Mouse (Mus musculus): ENCODE data around the gene Rhof.

The Rhof gene

DNA sequence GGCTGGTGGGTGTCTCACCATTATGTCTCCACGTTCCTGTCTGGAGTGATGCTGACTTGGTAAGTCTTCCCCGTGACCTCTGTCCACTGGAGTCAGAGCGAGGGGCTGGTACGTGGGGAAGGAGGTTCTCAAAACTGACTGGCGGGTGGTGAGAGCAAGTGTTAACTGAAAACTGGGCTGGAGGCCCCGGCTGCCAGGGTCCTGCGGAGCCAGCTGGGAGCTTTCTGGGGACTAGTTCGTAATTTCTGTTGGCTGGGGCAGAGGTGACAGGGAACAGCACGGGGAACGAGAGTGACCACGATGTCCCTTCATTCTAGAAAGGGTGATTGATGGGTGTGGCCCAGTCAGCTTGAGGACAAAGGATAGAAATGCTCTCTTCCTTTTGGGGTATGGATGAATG lies 18.4 kb downstream of the Rhof start:
- DNase-seq (ENCODE audit: extremely low read depth, low read depth), result no peak

DNA sequence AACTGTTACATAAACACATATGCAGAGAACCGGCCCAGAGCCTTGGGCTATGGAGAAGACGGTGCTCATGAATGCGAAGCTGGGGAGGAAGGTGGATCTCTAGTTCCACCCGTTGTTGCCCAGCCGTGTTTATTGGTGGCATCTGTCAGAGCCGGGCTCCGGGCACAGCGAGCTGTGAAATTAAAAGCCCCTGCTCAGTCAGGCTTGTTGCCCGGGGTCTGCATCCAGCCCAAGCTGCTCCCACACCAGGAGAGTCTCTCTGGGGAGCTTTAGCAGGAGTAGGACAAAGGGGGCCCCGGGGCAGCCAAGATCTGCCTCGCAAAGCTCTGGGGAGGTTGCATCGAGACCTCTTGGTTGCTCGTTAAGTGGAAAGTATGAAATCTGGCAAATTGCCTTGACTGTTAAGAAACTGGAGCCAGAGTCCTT lies 22.2 kb downstream of the Rhof start:
- DNase-seq (ENCODE audit: extremely low read depth, low read depth), result no peak

DNA sequence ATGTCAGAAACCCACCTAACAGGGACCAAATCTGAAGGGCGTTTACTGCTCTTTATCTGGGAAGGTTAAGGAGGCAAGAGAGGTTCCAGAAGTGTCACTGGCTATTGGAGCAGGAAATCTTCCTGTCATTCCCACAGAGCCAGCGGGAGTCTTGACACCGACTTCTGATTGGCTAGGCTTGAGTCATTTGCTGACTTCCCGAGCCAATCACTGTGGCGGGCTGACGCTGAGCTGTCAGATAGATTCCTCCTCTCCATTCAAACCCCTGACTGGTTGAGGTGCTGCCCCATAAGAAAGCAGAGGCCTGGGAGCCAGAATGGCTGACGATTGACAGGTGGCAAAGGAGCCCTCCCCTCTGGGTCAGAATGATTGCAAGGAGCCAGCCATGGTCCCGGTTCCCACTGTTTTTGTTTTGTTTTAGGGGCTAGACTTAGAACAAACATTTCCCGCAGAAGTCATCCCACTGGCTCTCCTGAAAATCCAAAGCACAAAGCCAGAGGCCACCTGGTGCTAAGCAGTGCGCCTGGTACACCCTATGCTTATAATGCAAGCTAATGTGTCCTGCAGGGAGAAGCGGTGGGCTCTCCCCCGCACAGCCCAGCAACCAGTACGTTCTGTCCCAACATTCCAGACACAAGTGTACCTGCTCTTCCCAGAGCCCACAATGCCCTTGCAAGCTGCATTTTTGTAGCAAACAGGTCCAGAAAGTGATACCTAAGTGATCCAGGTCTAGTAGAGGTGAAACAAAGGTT lies 22.9 kb downstream of the Rhof start:
- no peak for DNase-seq (ENCODE audit: extremely low read depth, low read depth)

DNA sequence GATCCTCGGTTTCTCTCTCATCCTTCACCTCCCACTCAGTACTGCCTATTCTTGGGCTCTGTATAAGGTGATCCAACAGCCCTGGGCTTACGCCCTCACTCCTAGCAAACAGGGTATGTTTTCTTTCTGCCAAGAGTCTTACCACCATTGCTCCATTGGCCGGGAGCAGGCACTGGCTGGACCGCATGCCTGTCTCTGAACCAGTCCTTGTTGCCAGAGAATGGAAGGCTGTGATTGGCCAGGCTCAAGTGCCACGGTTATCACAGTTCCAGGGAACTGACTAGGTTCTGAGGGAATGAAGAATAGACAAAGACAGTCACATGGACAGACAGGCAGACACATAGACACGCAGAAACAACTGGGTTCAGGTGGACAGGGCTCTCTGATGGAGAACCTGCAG lies 27.7 kb downstream of the Rhof start:
- DNase-seq (ENCODE audit: extremely low read depth, low read depth), result no peak

DNA sequence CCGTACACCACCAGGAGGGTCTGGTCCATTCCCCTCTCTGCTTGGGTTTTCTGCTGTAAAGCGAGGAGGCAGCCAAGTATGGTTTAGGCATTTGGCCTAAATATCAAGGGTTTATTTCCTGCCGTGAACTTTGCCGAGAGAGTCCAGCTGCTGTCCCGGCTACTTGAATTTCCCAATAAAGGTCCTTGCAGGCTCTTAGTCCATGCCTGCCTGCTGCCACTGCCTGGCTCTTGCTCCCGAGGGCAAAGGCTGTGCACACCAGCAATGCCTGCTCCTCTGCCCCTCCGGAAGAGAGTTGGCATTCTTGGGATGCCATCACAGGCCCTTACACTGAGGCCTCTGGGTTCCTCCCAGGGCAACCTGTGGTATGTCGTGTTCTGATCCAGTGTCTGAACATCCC lies 28.9 kb downstream of the Rhof start:
- no peak for DNase-seq (ENCODE audit: extremely low read depth, low read depth)

DNA sequence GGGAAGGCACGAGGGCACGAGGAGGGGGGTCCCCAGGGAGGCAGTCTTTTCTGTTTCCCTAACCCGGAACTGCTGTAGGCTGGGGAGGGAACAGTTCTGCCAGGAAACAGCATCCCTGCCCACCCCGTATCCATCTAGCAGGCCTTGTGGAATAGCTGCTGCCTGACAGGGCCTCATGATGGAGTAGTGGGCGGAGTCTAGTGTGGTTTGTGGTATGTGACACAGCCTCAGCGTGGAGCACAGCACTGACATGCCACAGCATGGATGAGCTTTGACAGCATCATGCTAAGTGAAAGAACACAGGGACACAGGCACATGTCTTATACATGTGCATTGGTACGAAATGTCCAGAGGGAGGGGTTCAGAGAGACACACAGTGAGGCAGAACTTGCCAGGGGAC lies 30.1 kb downstream of the Rhof start:
- DNase-seq (ENCODE audit: extremely low read depth, low read depth), result no peak

DNA sequence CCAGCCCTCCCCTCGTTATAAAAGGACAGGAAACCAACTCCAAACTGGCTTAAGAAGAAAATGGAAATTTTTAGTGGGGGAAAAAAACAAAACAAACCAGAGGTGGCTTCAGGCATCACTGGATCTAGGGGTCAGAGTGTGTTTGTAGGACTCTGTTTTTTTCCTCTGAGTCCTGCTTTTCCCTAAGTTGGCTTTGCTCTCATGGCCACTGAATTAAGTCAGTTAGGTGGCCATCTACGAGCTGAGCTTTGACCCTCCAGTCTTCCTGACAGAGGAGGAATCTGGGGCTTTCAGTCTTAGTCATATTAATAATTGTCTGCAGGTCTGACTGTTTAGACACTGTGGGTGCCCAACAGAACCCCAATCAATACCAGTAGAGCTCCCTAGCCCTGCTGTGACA lies 34.0 kb downstream of the Rhof start:
- DNase-seq (ENCODE audit: extremely low read depth, low read depth), result no peak

DNA sequence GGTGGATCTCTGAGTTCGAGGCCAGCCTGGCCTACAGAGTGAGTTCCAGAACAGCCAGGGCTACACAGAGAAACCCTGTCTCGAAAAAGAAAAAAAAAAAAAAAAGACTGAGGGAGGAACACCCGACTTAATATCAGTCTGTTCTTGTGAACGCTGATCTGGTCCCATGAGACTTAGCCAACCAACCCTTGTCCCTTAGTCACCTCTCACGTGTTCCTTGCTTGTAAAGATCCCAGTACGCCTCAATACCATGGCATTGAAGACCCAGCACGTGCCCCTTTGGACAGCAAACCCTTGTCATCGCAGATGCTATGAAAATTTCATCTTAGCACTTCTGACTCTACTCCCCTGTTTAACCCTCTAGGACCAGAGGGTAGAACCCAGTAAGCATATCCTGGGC lies 36.2 kb downstream of the Rhof start:
- DNase-seq (ENCODE audit: extremely low read depth, low read depth), result no peak

DNA sequence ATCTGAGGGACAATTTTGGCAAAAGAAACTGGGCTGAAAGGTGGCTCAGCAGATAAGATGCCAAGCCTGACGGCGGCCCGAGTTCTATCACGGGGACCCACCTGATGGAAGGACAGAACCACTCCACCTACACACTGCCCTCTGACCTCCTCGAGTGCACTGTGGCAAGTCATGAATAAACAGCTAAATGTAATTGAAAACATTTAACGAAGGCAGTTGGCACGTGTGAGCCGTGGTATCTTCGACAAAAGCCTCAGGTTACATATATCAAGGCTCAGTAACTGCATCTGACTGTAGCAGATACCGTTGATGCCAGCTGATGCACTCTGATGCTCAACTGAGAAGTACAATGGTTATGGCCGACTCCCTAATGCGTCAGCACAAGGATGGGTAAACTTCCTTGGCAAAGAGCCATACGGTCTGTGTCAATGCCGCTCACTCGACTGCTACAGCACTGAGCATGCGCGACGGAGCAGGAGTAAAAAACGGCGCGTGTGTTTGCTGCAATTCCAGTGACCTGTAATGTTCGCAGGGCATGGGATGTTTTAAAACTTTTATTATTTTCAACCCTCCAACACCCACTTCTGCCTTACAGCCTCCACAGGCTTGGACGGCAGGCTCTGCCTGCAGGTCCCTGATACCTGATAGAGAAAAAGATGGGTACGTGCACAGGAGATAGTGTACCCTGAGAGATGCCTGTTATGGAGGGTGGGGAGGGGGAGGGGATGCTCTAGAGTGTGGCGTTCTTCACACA lies 38.1 kb downstream of the Rhof start:
- peak; percentile 85 for DNase-seq (ENCODE audit: extremely low read depth, low read depth)

DNA sequence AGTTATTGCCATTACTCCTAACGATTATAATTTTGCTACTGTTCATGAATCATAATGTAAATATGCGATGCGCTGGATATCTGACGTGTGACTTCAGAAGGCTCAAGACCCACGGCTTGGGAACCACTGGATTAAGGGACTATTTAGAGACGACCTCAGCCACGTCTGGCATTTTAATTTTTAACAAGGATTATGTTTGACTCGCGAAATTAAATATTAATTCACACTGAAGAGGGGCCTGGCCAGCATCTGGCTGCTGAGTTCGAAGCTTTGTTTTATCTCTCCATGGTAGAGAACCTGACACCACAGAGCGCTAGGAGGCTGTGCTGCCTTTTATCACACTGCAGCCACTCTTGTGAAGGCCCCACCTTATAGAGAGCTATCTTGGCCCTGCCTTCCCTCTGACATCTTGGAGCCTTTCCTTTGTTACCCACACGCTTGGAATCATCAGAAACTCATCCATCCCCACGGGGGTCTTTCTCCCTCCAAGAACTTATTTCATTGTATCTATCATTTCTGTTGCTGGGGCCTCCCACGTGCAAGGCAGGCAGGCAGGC lies 39.3 kb downstream of the Rhof start:
- DNase-seq (ENCODE audit: extremely low read depth, low read depth), result peak; percentile 76

DNA sequence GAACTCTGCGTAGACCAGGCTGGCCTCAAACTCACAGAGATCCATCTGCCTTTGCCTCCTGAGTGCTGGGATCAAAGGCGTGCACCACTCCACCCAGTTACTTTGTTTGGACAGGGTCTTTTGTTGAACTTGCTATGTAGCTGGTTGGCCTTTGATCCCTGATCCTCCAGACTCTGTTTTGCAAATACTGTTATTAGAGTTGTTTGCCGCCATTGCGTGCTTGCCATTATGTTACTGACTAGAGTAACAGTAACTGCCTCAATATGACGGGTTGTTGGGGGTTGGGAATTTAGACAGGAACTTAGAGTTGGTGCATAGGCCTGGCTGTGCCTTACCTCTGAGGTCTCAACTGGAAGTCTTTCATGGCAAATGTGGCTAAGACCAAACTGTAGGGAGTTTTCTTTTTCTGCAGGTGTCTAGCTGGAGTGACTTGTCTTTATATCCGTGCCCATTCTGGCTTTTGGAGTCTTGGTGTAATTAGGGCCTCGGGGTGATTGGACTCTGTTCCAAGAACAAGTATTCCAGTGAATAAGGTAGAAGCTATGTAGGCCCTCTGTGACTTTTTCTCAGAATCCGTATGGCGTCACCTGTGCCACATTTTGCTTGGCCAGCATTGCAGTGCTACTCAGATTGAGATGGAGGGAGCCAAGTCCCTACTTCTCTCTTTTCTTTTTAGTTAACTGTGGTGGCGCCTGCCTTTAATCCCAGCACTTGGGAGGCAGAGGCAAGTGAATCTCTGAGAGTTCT lies 41.8 kb downstream of the Rhof start:
- no peak for DNase-seq (ENCODE audit: extremely low read depth, low read depth)

DNA sequence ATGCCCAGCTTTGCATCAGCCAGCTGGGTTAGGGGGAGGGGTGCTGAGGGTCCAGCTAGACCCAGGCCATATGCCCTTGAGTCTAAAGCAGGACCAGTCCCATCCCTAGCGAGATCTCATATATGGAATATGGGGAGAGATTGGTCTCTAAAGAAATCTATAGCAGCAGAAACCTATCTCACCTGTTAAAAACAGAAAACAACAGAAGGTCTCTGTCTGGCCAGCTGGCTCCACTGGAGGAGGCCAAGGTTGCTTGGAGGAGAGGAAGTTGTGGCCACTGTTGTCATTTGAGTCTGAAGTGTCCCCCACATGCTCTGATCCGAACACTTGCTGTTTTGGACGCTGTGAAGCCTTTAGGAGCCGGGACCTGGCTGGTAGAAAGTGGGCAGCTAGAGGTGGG lies 43.7 kb downstream of the Rhof start:
- no peak for DNase-seq (ENCODE audit: extremely low read depth, low read depth)

DNA sequence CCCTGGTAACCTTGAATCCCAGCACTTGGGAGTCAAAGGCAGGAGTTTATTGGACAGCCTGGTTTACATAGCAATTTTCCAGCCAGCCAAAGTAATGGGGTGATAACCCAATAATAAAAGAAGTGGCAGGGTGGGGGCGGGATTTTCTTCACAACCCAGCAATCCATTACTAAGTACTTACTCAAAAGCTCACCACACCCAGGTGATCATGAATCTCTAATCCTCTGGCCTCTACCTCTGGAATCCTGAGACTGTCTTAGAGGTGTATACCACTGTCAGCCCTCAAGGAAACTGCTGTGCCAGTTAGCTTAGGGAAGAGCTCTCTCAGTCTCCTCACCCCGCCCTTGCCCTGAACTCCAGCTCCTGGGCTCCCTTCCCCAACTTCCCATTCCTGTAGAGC lies 46.0 kb downstream of the Rhof start:
- no peak for DNase-seq (ENCODE audit: extremely low read depth, low read depth)

DNA sequence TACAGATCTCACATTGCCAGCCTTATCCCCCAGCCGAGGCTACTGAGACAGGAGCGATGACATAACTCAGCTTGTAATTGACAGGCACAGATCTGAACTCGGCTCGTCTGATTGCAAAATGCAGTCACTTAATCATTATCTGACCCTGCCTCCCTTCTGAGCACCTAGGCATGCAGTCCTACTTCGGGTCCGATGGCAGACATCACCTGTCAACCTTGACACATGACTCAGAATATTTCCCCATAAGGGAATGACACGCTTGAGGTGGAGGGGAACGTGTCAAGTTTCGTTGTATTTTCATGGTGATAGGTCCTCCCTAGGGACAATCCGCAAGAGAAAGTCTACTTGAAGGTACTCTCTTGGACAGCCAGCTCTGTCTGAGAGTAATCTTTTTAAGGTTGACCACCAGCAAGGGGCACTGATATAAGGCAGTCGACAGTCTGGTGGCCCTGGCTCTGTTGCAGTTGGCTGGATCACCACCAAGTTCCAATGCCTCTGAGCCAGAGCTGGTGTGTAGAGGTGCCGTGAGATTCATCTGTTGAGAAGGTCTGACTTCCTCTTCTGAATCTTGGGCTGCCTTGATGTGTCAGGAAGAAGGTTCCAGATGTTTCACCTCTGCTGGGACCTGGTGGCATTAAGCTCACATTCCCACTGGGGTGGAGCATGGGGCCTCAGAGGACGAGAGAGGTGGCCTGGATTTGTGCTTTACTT lies 49.0 kb downstream of the Rhof start:
- DNase-seq (ENCODE audit: extremely low read depth, low read depth), result no peak

DNA sequence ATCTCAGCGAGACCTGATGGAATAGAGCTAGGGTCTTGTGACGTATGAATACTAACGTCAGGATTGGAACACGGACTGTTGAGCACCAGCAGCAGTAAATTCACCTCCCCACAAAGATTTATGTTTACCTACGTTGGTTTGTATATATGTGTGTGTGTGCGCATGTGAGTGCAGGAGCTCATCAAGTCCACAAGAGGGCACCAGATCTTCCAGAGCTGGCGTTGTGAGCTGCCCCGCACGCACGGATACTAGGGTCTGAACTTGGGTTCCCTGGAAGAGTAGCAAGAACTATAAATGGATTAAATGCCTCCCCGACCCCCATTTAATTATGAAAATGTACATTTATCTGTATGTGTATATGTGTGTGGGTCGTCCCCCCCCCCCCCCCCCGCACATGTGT lies 52.0 kb downstream of the Rhof start:
- DNase-seq (ENCODE audit: extremely low read depth, low read depth), result no peak

DNA sequence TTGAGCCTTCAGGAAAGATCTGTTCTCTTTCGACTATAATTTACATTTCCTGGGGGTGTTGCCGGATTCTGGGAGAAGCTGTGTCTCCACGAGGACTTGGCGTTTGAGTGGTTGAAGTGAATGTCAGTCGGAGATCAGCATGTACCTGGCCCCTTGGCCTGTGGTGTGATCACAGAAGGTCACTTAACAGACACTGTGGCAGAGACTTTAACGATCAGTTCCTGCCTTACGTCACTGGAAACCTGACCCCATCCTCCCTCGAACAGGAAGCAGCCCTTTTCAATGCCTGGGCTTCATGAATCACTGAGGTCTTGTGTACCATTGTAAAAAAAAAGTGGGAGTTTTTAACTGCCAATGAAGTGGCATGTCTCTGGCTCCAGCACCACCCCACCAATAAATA lies 52.5 kb downstream of the Rhof start:
- DNase-seq (ENCODE audit: extremely low read depth, low read depth), result no peak

DNA sequence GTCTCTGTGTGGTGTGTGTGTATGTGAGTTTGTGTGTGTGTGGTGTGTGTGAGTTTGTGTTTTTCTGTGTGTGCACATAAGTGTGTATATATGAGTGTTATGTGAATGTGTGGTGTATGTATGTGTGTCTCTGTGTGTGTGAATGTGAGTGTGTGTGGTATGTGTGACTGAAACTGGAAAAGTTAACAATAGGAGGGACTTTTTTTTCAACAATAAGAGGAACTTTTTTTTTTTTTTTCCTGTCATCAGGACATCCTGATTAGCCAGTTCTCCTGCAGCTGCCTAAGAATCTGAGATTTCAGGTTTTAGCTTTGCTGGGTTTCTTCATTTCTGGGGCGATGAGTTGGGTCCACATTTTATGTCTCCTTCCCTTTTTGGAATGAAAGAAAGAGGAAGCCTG lies 52.9 kb downstream of the Rhof start:
- DNase-seq (ENCODE audit: extremely low read depth, low read depth), result no peak

DNA sequence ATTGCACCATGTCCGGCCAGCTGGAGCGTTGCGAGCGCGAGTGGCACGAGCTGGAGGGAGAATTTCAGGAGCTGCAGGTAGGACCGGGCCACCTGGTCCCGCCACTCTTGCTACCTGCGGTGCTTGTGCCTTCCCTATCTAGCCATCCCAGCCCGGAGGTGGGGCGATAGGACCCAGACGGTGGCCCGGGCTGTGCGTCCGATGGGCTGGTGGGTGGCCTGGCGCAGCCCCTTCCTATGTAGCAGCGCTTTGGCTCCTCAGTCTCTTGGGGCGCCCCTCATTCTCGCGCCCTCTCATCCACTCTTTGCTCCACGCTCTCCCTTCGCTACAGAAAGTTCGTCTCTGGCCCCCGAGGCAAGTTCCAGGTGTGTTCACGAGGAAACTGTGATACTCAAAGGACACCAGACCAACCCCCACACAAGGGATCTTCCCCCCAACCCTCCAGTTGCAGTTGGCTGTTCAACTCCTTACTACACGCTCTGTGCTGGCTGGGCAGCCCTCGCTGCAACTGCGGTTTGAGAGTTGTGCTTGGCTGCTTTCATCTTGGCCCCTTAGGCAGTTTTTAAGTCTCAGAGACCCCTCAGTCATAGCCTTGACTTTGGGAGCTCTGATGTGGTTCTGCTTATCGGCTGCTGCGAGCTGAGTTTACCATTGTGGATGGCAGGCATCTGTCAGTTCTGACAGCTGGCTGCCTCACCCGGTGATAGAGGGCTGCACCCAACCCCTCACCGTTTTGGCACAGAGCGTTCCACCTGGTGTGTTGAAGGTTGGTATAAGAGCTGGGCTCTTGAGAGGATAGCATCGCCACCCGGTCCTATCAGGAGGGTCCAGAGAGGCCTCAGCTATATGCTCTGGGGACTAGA lies 55.8 kb downstream of the Rhof start:
- no peak for DNase-seq (ENCODE audit: extremely low read depth, low read depth)

DNA sequence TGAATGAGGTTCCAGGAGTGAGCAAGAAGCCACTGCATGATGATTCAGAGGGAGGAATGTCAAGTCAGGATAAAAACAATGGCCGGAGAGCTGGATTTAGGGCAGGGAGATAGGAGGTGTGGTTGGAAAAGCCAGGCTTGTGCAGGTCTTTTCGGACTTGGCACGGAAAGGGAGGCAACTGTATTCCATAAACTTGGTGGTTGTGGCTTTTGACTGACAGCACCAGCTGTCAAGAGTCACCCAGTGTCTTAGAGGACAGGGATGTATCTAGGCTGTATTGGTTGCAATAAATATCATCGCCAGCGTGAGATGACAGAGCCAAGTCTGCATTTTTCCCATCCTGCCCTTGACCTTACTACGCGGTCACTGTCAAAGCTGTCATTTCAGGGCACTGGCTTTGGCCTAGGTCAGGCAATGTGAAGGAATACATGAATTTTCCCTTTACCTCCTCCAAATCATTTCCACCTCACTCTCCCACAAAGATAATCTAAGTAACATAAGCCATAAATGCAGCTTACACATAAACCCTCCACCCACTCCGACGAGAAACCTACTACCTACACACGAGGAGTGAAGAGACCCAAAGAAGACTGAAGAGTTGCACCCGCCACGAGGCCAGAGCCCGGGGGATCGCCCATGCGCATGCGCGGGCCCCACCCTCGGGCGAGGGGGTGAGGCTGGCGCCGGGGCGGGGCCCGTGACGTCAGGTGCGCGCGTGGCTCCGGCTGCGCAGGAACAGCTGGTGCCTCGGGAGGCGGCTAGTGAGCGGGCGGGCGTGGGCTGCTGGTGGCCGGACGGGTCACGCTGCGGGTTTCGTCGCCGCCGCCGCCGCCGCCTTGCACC lies 56.7 kb downstream of the Rhof start:
- DNase-seq (ENCODE audit: extremely low read depth, low read depth), result no peak

DNA sequence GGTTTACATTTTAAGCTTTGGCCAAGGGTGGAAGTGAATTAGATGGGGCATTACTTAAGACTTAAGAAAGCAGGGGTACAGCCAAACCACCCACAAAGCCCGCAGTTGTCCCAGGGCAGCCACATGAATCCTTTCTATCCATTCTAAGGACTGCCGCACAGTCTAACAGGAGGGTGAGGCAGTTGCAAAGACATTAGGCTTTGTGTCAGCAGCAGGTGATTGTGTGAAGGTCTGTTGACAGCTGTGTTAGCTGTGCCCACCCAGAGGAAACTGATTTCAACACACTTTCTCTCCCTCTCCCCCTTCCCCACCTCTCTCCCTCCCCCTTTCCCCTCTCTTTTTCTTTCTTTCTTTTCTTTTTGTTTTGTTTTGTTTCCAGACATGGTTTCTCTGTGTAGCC lies 63.8 kb downstream of the Rhof start:
- no peak for DNase-seq (ENCODE audit: extremely low read depth, low read depth)
